Mouse (Mus musculus) olfactory bulb, adult 2 months (tissue): ENCODE results near the gene Nhej1. TPM values are rescaled to one million over a fixed set of nuclear protein-coding genes. Genes with fewer than 3 reads are reported as not detected.

Source experiments
- H3K27ac ChIP-seq: fragments of 200-500 bp; 2 replicates; pipeline ENCODE4 v1.5.1; 2012; ENCODE audit warnings: low read depth, low read length; ENCODE audit not compliant: insufficient read depth
- H3K4me1 ChIP-seq: fragments of 200-500 bp; 2 replicates; pipeline ENCODE4 v1.6.1; 2012; ENCODE audit warnings: low read length; ENCODE audit not compliant: control insufficient read depth, insufficient read depth
- H3K4me3 ChIP-seq: fragments of 200-500 bp; 2 replicates; pipeline ENCODE4 v1.5.1; 2012; ENCODE audit warnings: mild to moderate bottlenecking, low read depth, low read length, moderate library complexity; ENCODE audit not compliant: insufficient read depth
- CTCF ChIP-seq: fragments of 200-500 bp; IDR thresholded peaks from 2 replicates; pipeline ENCODE4 v1.5.1; 2012; ENCODE audit warnings: low read depth, mild to moderate bottlenecking, low read length, moderate library complexity; ENCODE audit not compliant: insufficient read depth
- POLR2A ChIP-seq: fragments of 200-500 bp; IDR thresholded peaks from 2 replicates; pipeline ENCODE4 v1.6.1; 2012; ENCODE audit warnings: mild to moderate bottlenecking, low read depth, low read length, moderate library complexity; ENCODE audit not compliant: insufficient read depth
- WGBS: fragments of 180-500 bp; shearing (Covaris S2); methylation state at CpG from one replicate; pipeline ENCODE4 v1.1.7; 2018; 5-methylcytosine and 5-hydroxymethylcytosine counted together
- polyA plus RNA-seq: library from polyadenylated mRNA; stranded (reverse); fragments of >200 nt; gene quantifications from 2 replicates; pipeline ENCODE4 v1.2.4, GENCODE M21; 2012; ENCODE audit warnings: low replicate concordance; ENCODE audit not compliant: missing spikeins, insufficient read depth, insufficient read length

Gene Nhej1
- polyA plus RNA-seq, 1 experiment = not detected

- Histone ChIP-seq H3K4me1 (peaks cover 5% of the 10 kb centered on the region; the same call in 1 of the 2 replicates), H3K4me3 (no peak within 1 kb of the TSS), H3K27ac (no peak within 1 kb of the TSS)
- TF ChIP-seq CTCF = no peak
- TF ChIP-seq POLR2A = no peak
- WGBS = 69% methylated on average over 12 of the region's 12 CpGs
Observed at GRCm38 (mm10) chr1:75133421-75134207, 8.6 kb upstream of the Nhej1 start, which contains the start of gene Slc23a3. Slc23a3 (minus strand) TSS chr1:75133890.

DNA sequence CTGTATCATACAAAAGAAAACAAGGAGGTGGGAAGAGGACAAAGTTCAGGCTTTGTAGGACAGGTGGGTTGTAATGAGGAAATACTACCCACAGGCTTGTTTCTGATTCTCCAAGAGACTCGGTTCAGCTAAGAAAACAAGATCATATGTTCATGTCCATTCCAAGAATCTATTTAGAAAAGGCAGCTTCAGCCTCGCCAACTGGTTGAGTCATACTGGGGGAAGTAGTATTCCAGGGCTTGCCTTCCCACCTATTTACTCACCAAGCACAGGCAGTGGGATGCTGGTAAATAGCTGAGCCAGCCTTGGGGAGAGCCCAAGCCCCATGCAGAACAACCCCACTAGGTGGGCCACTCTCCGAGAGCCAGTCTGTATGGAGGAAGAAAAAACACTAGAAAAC is 3.6 kb upstream of the Nhej1 start:
- Histone ChIP-seq H3K4me3 (no peak overlapping the region), H3K27ac (no peak overlapping the region), H3K4me1 (peaks cover 5% of the 10 kb centered on the region; the same call in 1 of the 2 replicates)
- WGBS = 51% methylated on average over 3 of the region's 3 CpGs
- TF ChIP-seq POLR2A = no peak
- no peak for TF ChIP-seq CTCF

DNA sequence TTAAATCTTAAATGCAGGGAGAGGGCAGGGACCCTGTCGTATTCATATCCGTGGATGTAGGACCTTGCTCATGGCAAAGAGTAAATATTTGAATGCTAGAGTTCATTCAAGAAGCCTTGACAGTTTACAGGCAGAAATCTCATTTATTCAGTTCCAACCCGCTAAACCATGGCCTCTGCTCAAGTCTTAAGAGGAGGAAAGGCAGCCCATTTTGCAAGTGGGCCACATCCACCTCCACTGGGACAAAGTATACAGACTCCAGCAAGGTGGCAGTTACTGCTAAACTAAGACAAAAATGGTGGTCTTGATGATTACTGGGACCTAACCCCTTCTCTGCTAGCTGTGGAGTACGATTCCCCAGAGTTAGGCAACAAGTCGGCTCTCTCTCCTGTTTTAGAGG is 418 bp upstream of the Nhej1 start:
- H3K4me1 ChIP-seq = peaks cover 5% of the 10 kb centered on the region; the same call in 1 of the 2 replicates
- TF ChIP-seq POLR2A (no peak), CTCF (no peak)
- H3K27ac ChIP-seq = no peak overlapping the region
- 37% methylated on average over 5 of the region's 5 CpGs for WGBS
- no peak overlapping the region for H3K4me3 ChIP-seq

DNA sequence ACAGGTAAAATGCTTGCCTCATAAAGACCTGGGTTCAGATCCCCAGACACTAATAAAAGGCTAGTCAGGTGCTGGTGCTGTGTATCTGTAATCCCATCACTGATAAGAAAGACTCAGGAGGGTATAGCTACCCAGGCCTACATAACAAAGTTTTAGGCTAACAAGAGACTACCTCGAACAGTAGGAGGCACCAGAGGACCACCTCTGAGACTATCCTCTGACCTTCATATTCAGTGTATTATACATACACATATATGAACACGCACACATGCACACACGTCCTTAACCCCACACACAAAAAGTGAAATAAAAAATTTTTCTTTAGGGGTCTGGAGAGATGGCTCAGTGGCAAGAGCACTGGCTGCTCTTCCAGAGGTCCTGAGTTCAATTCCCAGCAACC is 2.8 kb downstream of the Nhej1 start:
- 80% methylated on average over 3 of the region's 3 CpGs for WGBS
- Histone ChIP-seq H3K27ac (no peak overlapping the region), H3K4me3 (no peak overlapping the region), H3K4me1 (no peaks in the 10 kb centered on the region)
- TF ChIP-seq POLR2A = no peak
- TF ChIP-seq CTCF = no peak

GRCm38 (mm10) chr1:75052091-75052490 is 72.9 kb downstream of the Nhej1 start:
- whole genome bisulfite sequencing = 28% methylated on average over 4 of the region's 4 CpGs
- Histone ChIP-seq H3K4me3 (no peak overlapping the region), H3K27ac (no peak overlapping the region), H3K4me1 (no peaks in the 10 kb centered on the region)
- TF ChIP-seq CTCF (no peak), POLR2A (no peak)

- TF ChIP-seq POLR2A (no peak), CTCF (no peak)
- 48% methylated on average over 7 of the region's 7 CpGs for WGBS
- Histone ChIP-seq H3K4me3 (no peak overlapping the region), H3K27ac (no peak overlapping the region), H3K4me1 (no peaks in the 10 kb centered on the region)
Observed at GRCm38 (mm10) chr1:75051428-75051827, 73.6 kb downstream of the Nhej1 start.

DNA sequence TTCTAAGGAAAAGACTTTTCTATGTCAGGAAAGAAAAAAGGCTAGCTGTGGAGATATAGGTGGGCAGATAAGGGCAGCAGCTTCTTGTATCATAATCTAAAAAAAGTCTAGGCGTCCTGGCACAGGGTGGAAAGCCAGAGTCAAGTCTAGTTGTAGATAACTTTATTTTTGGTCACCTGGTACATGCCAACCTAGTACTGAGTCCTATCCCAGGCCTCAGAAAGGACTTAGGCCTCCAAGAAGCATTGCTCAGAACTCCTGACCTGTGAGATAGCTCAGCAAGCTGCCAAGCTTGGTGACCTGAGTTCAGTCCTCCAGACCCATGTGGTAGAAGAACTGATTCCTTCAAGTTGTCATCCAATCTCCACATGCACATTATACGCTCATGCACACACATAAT is 76.4 kb downstream of the Nhej1 start:
- H3K4me3 ChIP-seq = no peak overlapping the region
- H3K4me1 ChIP-seq = no peaks in the 10 kb centered on the region
- H3K27ac ChIP-seq = no peak overlapping the region
- TF ChIP-seq CTCF (no peak), POLR2A (no peak)
- 91% methylated on average over 2 of the region's 2 CpGs for WGBS

GRCm38 (mm10) chr1:75048041-75048440 is 77.0 kb downstream of the Nhej1 start:
- TF ChIP-seq CTCF = no peak
- no peak for TF ChIP-seq POLR2A
- H3K4me1 ChIP-seq = no peaks in the 10 kb centered on the region
- H3K27ac ChIP-seq = no peak overlapping the region
- 80% methylated on average over 4 of the region's 4 CpGs for WGBS
- H3K4me3 ChIP-seq = no peak overlapping the region

- no peak overlapping the region for H3K4me3 ChIP-seq
- H3K4me1 ChIP-seq = no peaks in the 10 kb centered on the region; the same call in 1 of the 2 replicates
- H3K27ac ChIP-seq = no peak overlapping the region
- 44% methylated on average over 7 of the region's 7 CpGs for WGBS
- TF ChIP-seq POLR2A (no peak), CTCF (no peak)
Observed at GRCm38 (mm10) chr1:75040429-75040828, 84.6 kb downstream of the Nhej1 start.
